Mouse (Mus musculus) liver, postnatal 0 days (tissue): Measurements from ENCODE around the gene Sec14l5. TPM values are rescaled to one million over a fixed set of nuclear protein-coding genes. Genes with fewer than 3 reads are reported as not detected.
A peak's percentile ranks its signal among the peaks of the same experiment; 100 is the strongest.

Experiments
- ATAC-seq: fragments of 200-750 bp; cut with Nextera tagmentation; 2 replicates; pipeline ENCODE4 v1.8.0; 2017; ENCODE audit warnings: mild to moderate bottlenecking, moderate library complexity
- DNase-seq: peaks from one replicate; pipeline ENCODE4 v3.0.0-alpha.2; 2016
- H3K27ac ChIP-seq: fragments of 300-500 bp; sonication (generic); 2 replicates; pipeline ENCODE4 v1.5.1; 2014; ENCODE audit warnings: antibody characterized with exemption, moderate library complexity, mild to moderate bottlenecking, low read depth
- H3K27me3 ChIP-seq: fragments of 300-500 bp; sonication (generic); 2 replicates; pipeline ENCODE4 v1.6.1; 2014; ENCODE audit warnings: low read length, control low read depth, mixed read lengths; ENCODE audit not compliant: insufficient read depth
- H3K36me3 ChIP-seq: fragments of 300-500 bp; sonication (generic); replicated peaks from 2 replicates; pipeline ENCODE4 v1.6.1; 2014; ENCODE audit warnings: mild to moderate bottlenecking, control low read depth, low read length, moderate library complexity, mixed read lengths; ENCODE audit not compliant: insufficient read depth
- H3K4me1 ChIP-seq: fragments of 300-500 bp; sonication (generic); 2 replicates; pipeline ENCODE4 v1.6.1; 2014; ENCODE audit warnings: antibody characterized with exemption, mild to moderate bottlenecking, control low read depth; ENCODE audit not compliant: insufficient read depth
- H3K4me2 ChIP-seq: fragments of 300-500 bp; sonication (generic); 2 replicates; pipeline ENCODE4 v1.6.1; 2014; ENCODE audit warnings: low read depth, mild to moderate bottlenecking, low read length, moderate library complexity, mixed read lengths
- H3K4me3 ChIP-seq: fragments of 300-500 bp; sonication (generic); 2 replicates; pipeline ENCODE4 v1.5.1; 2014; ENCODE audit warnings: low read depth, low read length
- H3K9ac ChIP-seq: fragments of 300-500 bp; sonication (generic); replicated peaks from 2 replicates; pipeline ENCODE4 v1.6.1; 2014; ENCODE audit warnings: mild to moderate bottlenecking, moderate library complexity
- H3K9me3 ChIP-seq: fragments of 300-500 bp; sonication (generic); 2 replicates; pipeline ENCODE4 v1.6.1; 2016; ENCODE audit warnings: mild to moderate bottlenecking, control low read depth, low read length, mixed read lengths
- CTCF ChIP-seq: sonication (generic); IDR thresholded peaks from 2 replicates; pipeline ENCODE4 v1.5.1; 2016; ENCODE audit warnings: antibody characterized with exemption, low read depth
- EP300 ChIP-seq: IDR thresholded peaks from 2 replicates; pipeline ENCODE4 v1.6.1; 2016; ENCODE audit warnings: antibody characterized with exemption, low read depth, mild to moderate bottlenecking
- WGBS: fragments of 180-500 bp; shearing (Covaris S2); extraction: QIAGEN DNeasy Blood & Tissue Kit; methylation state at CpG from one replicate; pipeline ENCODE4 v1.1.7; 2014; ENCODE audit not compliant: insufficient replicate concordance; 5-methylcytosine and 5-hydroxymethylcytosine counted together
- polyA plus RNA-seq: library from polyadenylated mRNA; unstranded; fragments of >200 nt; fragmentation: Nextera tagmentation; extraction: Ambion mirVana; gene quantifications from 2 replicates; pipeline ENCODE4 v1.2.1, GENCODE M21; 2015

The Sec14l5 gene
- polyA plus RNA-seq, 1 experiment from 2014 or later = 0.04 TPM

GRCm38 (mm10) chr16:5132401-5132801, 14.5 kb upstream of the Sec14l5 start, which contains the start of gene Ppl:
Gene Ppl, minus strand, starts transcription at chr16:5132421.
- DNase-seq = peak; percentile 82
- H3K4me1 ChIP-seq = peaks cover 18% of the 10 kb centered on the region
- H3K9ac ChIP-seq = peak within 1 kb of the TSS; percentile 53
- peak; percentile 58 for TF ChIP-seq CTCF
- no peak for TF ChIP-seq EP300
- H3K9me3 ChIP-seq = no peaks in the 10 kb centered on the region
- peaks cover 30% of the 10 kb centered on the region for H3K27me3 ChIP-seq
- peak; percentile 77 for ATAC-seq
- 3% methylated on average over 38 of the region's 39 CpGs for WGBS
- H3K27ac ChIP-seq = no peak within 1 kb of the TSS
- H3K36me3 ChIP-seq = no peaks in the 10 kb centered on the region
- peak within 1 kb of the TSS; percentile 55 for H3K4me3 ChIP-seq
- peak within 1 kb of the TSS; percentile 77 for H3K4me2 ChIP-seq

- H3K4me2 ChIP-seq = no peak overlapping the region
- peaks cover 30% of the 10 kb centered on the region for H3K27me3 ChIP-seq
- ATAC-seq = peak; percentile 52
- H3K9me3 ChIP-seq = no peaks in the 10 kb centered on the region
- H3K9ac ChIP-seq = no peak overlapping the region
- no peak for TF ChIP-seq EP300
- TF ChIP-seq CTCF = no peak
- no peaks in the 10 kb centered on the region for H3K36me3 ChIP-seq
- H3K4me1 ChIP-seq = peaks cover 18% of the 10 kb centered on the region
- DNase-seq = peak; percentile 60
- no peak overlapping the region for H3K4me3 ChIP-seq
- H3K27ac ChIP-seq = peak overlapping the region; percentile 59; the same call in 1 of the 2 replicates
- WGBS = 67% methylated on average over 14 of the region's 14 CpGs
Measured at GRCm38 (mm10) chr16:5134623-5135330, 12.1 kb upstream of the Sec14l5 start.

GRCm38 (mm10) chr16:5135551-5136261, 11.2 kb upstream of the Sec14l5 start:
- no peaks in the 10 kb centered on the region for H3K36me3 ChIP-seq
- no peak overlapping the region for H3K4me3 ChIP-seq
- peaks cover 18% of the 10 kb centered on the region for H3K4me1 ChIP-seq
- H3K9ac ChIP-seq = no peak overlapping the region
- H3K27ac ChIP-seq = peak overlapping the region; percentile 74
- DNase-seq (peak; percentile 30), ATAC-seq (peak; percentile 20)
- H3K4me2 ChIP-seq = no peak overlapping the region
- WGBS = 35% methylated on average over 8 of the region's 8 CpGs
- TF ChIP-seq CTCF (no peak), EP300 (no peak)
- H3K27me3 ChIP-seq = peaks cover 27% of the 10 kb centered on the region
- H3K9me3 ChIP-seq = no peaks in the 10 kb centered on the region

- no peak for TF ChIP-seq CTCF
- TF ChIP-seq EP300 = no peak
- ATAC-seq = peak; percentile 80
- Histone ChIP-seq H3K36me3 (no peaks in the 10 kb centered on the region), H3K4me2 (no peak overlapping the region), H3K4me1 (peaks cover 13% of the 10 kb centered on the region), H3K4me3 (no peak overlapping the region), H3K9ac (no peak overlapping the region), H3K27me3 (peaks cover 19% of the 10 kb centered on the region), H3K9me3 (no peaks in the 10 kb centered on the region), H3K27ac (peak overlapping the region; percentile 74)
- peak; percentile 67 for DNase-seq
- 19% methylated on average over 4 of the region's 4 CpGs for WGBS
Measured at GRCm38 (mm10) chr16:5136505-5136904, 10.4 kb upstream of the Sec14l5 start.

- H3K36me3 ChIP-seq = no peaks in the 10 kb centered on the region
- peak overlapping the region; percentile 62 for H3K27ac ChIP-seq
- H3K4me3 ChIP-seq = no peak overlapping the region
- 68% methylated on average over 12 of the region's 12 CpGs for WGBS
- TF ChIP-seq CTCF = no peak
- TF ChIP-seq EP300 = no peak
- no peak overlapping the region for H3K9ac ChIP-seq
- H3K27me3 ChIP-seq = peaks cover 14% of the 10 kb centered on the region
- peaks cover 13% of the 10 kb centered on the region for H3K4me1 ChIP-seq
- H3K4me2 ChIP-seq = no peak overlapping the region
- DNase-seq = no peak
- ATAC-seq = no peak
- no peaks in the 10 kb centered on the region for H3K9me3 ChIP-seq
Measured at GRCm38 (mm10) chr16:5137006-5137540, 9.8 kb upstream of the Sec14l5 start.

GRCm38 (mm10) chr16:5139741-5140140, 7.2 kb upstream of the Sec14l5 start:
- Histone ChIP-seq H3K27me3 (no peaks in the 10 kb centered on the region), H3K9ac (no peak overlapping the region), H3K27ac (no peak overlapping the region), H3K36me3 (no peaks in the 10 kb centered on the region), H3K4me2 (no peak overlapping the region), H3K4me1 (peaks cover 11% of the 10 kb centered on the region), H3K4me3 (no peak overlapping the region), H3K9me3 (no peaks in the 10 kb centered on the region)
- TF ChIP-seq EP300 = no peak
- no peak for TF ChIP-seq CTCF
- ATAC-seq = no peak
- no peak for DNase-seq
- WGBS = 74% methylated on average over 4 of the region's 4 CpGs
